Mouse (Mus musculus): ENCODE measurements around the gene Lars2.

- TF ChIP-seq CTCF (IDR thresholded peaks at IDR 0.05; ENCODE audit: low read depth) (no peak), EP300 (optimal IDR thresholded peaks at IDR 0.05) (no peak)
Observed at GRCm38 (mm10) chr9:123333479-123333878, 33.2 kb upstream of the Lars2 start.
